Mouse (Mus musculus) CD4-positive helper T cell, adult 2 months (primary cell): ENCODE measurements at regions not wholly inside any gene's neighbourhood (a gene's known extent, or its start where the extent isn't known, plus 50 kb on each side); places are given as distances from the start of the nearest gene placed in this dataset.
"Not testable (repeated sequence)": the region's sequence is repeated elsewhere in the genome, so short reads cannot be mapped to it uniquely, and the experiment has no call there.

Experiments
- DNase-seq: peaks from one replicate; pipeline ENCODE4 v3.0.0-alpha.2; 2012; ENCODE audit warnings: low read depth, missing footprints, low spot score

DNA sequence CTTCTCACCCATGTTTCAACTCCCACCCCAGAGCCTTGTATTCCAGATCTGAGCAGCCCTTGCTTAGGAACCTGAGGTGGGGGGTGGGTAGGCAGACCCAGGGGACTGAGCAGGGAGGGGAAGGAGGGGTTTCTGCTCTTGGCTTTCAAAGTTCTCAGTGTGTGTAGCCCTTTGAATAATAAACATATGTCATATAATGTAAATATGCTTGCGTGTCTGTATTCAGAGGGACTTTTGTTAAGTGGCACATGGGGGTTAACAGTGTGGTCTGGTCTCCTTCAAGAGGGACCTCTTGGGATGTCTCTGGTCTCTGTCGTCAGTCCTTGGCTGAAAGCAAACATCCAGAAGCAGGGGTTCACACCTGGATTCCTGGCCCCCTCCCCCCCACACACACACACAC lies 149.1 kb upstream of the Rtl1 start:
- DNase-seq = no peak

DNA sequence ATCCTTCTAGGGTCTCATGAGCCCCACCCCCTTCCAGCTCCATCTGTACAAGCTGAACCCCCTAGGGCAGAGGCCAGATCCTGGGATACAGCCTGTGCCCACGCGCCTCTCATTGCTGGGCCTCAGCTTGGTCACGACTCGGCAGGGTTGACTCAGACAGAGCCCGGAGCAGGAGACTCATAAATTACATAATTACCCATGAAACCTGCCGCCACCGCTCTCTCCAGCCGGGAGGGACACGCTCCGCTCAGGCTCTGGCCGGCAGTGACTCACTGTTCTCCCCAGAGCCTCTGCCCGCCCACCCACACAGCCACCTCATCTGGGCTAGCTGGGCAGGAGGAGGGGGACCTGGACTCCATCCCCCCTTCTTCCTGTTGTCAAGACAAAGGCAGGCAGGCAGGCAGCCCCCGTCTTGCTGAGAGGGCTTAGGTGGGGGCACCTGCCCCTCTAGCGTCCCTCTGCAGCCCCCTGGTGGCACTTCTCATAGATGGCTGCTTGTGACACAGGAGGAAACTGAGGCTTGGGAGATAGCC lies 149.6 kb upstream of the Rtl1 start:
- DNase-seq = no peak

GRCm38 (mm10) chr12:109754986-109755385 lies 154.9 kb upstream of the Rtl1 start:
- DNase-seq = no peak

- no peak for DNase-seq
Observed at GRCm38 (mm10) chr12:109764293-109764692, 164.2 kb upstream of the Rtl1 start.

GRCm38 (mm10) chr12:109766602-109767001 lies 166.5 kb upstream of the Rtl1 start:
- DNase-seq = not testable (repeated sequence)

DNA sequence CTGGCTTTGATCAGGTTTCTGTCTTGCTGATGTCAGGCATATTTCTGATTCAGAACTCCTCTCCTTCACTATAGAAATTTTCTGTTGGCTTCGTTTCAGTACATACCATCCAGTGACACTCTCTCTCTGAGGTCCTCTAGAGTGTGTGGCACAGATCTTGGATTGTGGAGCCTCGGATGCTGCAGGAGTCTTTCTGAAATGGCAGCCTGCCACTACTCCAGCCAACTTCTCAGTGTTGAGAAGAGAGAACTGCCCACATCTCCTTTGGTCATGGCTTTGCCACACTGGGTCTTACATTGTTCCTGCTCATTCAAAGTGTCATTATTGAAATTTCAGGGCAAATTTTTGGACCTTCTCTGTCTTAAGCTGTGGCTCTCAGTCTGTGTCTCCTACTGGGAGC lies 172.4 kb upstream of the Rtl1 start:
- DNase-seq = no peak

DNA sequence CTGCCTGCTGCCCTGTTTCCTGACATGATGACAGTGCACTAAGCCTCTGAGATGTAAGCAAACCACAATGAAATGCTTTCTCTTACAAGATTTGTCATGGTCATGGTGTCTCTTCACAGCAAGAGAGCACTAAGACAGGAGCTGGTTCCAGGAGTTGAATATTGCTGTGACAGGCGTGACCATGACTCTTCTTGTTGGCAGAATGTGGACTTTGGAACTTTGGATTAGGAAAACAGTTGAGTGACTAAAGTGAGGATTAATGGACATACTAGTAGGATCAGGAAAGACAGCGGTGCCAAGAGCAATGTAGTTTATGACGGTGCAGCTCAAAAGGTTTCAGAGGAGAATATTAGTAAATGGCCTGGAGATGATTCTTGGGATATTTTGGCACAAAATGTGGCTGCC lies 173.8 kb upstream of the Rtl1 start:
- no peak for DNase-seq

DNA sequence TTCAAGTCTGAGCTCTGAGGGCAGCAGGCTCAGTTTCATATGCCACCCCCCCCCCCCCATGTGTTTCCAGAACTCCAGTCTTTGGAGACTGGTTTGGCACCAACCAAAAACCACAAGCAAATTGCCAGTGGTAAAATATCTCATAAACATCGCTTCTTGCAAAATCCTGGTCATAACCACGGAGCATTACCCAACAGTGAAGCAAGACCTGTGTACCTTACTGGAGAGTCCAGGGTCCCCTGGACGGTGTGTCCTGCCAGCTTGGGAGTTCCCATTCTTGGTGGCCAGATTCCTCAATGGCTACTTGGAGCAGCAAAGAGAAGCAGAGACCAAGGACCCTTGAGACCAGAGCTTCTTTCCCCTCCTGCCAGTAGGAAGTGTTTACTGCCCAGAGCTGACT lies 198.7 kb upstream of the Rtl1 start:
- DNase-seq = no peak

DNA sequence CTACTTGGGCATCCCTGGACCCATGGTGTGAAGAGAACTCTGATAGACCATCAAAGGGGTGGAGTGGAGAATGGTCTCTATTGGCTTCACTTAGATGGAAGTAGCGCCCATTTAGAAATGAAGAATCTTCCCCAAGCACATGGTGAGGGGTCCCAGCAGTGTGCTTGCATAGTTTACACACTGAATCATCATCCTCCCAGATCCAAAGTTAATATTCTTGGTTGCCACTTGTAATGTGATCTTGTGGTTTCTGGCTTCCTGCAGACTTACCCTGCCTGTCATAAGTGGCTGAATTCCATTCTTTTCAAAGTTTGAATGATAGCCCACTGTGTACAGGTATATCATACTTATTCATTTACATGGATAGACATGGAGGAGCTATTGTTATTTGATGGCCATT lies 199.3 kb upstream of the Rtl1 start:
- DNase-seq = no peak

- no peak for DNase-seq
Observed at GRCm38 (mm10) chr12:109827241-109827915, 227.2 kb upstream of the Rtl1 start.

DNA sequence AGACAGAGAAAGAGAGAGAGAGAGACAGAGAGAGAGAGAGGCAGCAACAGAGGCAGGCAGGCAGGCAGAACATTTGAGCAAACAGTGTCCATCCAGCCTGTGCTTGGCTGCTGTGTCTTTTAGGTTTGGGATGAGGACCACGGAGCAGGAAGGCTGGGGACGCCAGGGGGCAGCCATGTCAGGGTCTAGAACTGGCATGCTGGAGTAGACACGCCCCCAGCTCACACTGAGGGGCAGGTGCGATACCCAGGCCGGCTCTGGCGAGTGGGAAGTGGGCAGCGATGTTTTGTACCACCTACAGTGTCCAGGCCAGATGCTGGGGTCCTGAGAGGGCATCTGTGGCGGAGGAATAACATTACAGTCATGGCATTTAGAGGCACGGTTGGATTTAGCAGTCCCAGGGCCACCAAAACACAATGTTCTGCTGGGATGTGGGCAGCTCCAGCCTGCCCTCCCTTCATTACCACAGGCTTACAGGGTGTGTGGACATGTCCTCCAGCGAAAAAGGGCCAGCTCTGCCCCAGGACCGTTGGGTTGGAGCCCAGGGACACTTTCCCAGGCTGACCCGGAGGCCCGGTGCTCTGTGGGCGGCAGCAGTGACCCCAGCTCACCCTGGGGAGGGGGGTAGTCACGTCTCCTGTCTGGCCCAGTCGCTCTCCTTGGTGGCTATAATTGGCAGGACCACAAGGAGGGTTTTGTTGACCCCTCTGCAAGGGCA lies 230.3 kb upstream of the Rtl1 start:
- DNase-seq = no peak

GRCm38 (mm10) chr12:109832964-109833363 lies 232.8 kb upstream of the Rtl1 start:
- no peak for DNase-seq

DNA sequence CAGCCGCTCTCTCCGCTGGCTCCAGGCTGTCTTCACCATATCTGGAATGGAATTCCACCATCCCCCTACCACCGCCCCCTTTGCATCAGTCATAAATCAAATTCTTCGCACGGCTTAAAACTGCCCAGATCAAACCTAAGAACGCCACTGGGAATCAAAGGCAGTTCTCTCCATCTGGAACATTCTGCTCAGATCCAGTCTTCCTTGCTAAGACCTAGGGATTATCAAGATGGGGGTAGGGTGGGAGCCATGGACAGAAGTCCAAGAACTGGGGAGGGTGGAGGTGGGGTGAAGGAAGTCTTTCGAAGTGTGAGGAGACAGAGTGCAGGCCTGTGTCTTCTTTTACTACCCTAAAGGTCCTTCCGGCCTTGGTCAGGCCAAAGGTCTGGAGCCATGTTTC lies 236.4 kb upstream of the Rtl1 start:
- DNase-seq = peak; percentile 10

DNA sequence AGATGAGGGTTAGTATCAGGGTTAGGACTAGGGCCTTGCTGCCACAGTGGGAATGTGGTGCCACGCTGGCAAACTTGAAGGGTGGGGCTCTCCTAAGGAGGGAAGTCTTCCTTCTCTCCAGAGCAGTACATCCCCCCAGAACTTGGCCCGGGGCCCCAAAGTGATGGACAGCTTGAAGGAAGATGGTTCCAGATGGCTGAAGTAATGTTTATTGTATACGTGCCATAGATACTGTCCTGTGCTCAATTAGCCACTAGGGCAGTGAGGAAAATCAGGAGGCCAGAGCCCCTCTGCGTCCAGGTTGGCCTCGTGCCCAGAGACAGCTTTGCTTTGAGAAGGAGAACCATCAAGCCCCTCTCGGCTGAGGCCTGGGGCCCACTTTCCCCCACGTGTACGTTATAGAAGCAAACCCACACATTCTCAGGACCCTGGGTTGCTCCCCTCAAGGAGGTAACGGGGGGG lies 239.0 kb upstream of the Rtl1 start:
- no peak for DNase-seq

- no peak for DNase-seq
Observed at GRCm38 (mm10) chr12:109839946-109840524, 239.9 kb upstream of the Rtl1 start.

DNA sequence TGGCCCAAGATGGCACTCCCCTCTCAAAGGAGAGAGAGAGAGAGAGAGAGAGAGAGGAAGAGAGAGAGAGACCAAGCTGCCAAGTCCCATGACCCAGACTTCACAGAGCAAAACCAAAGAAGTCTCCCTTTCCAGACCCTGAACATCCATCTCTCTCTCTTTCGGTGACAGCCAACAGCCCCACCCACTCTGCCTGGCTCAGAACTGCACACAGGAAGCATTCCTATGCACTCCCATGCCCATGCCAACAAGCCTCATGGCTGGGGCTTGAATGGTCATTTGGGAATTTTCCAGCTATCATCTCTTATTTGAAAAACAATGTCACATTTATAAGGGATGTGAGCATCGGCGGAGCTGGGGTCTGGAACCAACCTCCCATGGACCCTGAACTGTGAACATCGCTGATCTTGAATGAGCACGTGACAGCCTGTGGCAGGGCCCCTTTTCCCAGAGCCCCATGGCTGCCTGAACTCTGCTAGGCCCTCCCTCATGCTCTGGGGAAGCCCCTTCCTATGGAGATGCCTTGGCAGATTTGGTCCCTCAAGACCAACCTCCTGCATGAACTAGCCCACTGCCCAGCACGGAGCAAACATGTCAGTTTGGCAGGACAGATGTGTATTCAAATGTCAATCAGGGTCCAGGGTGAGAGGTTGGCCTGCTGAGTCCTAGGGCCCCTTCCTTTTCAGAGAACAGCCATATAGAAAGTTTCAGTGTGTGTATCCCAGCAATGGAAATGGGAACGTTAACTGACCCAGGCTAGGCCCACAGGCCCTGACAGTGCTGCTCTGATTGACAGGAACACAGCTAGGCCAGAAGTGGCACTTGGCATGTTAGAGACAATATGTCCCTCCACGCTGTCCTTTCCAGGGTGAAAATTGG lies 244.8 kb upstream of the Rtl1 start:
- no peak for DNase-seq

DNA sequence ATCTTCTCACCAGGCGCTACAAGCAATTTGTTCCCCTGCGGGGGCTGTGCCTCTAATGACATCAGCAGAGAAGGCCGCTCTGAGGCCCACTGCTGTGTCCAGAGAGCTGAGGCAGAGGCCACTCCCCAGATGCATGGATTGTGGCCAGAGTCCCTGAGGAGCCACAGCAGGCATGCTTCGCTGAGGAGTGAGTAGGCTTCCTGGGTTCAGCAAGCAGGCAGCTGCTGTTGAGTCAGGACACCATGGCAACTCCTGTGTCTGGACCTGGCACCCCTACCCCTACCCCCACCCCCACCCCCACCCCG lies 245.4 kb upstream of the Rtl1 start:
- DNase-seq = no peak

GRCm38 (mm10) chr12:109856336-109856735 lies 256.2 kb upstream of the Rtl1 start:
- DNase-seq = no peak

- no peak for DNase-seq
Observed at GRCm38 (mm10) chr12:109857705-109858104, 257.6 kb upstream of the Rtl1 start.

- no peak for DNase-seq
Observed at GRCm38 (mm10) chr12:109864826-109865225, 264.7 kb upstream of the Rtl1 start.

DNA sequence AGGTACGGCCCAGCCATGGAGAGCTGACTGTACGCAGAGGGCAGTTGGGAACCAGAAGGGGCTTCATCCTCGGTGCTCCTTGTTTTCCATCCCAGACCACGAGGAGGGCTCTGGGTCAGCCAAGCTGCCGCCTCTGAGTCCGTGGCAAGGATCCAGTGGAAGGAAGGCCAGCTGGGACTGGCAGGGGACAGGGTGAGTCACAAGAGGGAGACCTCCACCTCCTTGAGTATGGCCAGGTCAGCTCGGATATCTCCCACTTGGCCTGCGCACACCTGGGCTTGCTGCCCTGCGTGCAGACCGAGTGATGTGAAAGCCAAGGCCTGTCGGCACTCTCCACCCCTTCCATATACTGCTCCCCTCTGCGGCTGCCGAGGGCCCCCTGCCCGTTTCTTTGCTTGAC lies 270.9 kb upstream of the Rtl1 start:
- no peak for DNase-seq

GRCm38 (mm10) chr12:109874466-109874865 lies 274.3 kb upstream of the Rtl1 start:
- DNase-seq = no peak
